Mouse (Mus musculus): ENCODE measurements around the gene Nat14. TPM values are rescaled to one million over a fixed set of nuclear protein-coding genes. Genes with fewer than 3 reads are reported as not detected.

Gene Nat14
- polyA plus RNA-seq, 1 experiment from 2014 or later: 27.9 TPM

GRCm38 (mm10) chr7:4899649-4900522 is 21.9 kb upstream of the Nat14 start:
- WGBS: 7% methylated on average over 19 of the region's 19 CpGs
- no peaks in the 10 kb centered on the region for H3K36me3 ChIP-seq (ENCODE audit: control insufficient read depth, insufficient read depth, low read length)
- peak; percentile 67; the same call in 1 of the 2 replicates for ATAC-seq (ENCODE audit: low read depth)
- H3K27ac ChIP-seq (ENCODE audit: low read depth, low read length): no peak overlapping the region
- H3K9me3 ChIP-seq (ENCODE audit: control insufficient read depth, low read length): no peaks in the 10 kb centered on the region
- H3K4me1 ChIP-seq (ENCODE audit: control insufficient read depth, insufficient read depth, low read length): no peaks in the 10 kb centered on the region
- no peaks in the 10 kb centered on the region for H3K27me3 ChIP-seq (ENCODE audit: control insufficient read depth, insufficient read depth, low read length)
- peak overlapping the region; percentile 23 for H3K4me3 ChIP-seq (ENCODE audit: low read depth, low read length)
- peak overlapping the region; percentile 35; the same call in 1 of the 2 replicates for H3K9ac ChIP-seq (replicated peaks; ENCODE audit: low read depth, low read length)
- peak overlapping the region; percentile 50 for H3K4me2 ChIP-seq (ENCODE audit: low read depth, low read length)

GRCm38 (mm10) chr7:4900523-4900851 is 21.3 kb upstream of the Nat14 start:
- no peaks in the 10 kb centered on the region for H3K4me1 ChIP-seq (ENCODE audit: control insufficient read depth, insufficient read depth, low read length)
- whole genome bisulfite sequencing: 42% methylated on average over 11 of the region's 11 CpGs
- no peak overlapping the region for H3K4me3 ChIP-seq (ENCODE audit: low read depth, low read length)
- H3K36me3 ChIP-seq (ENCODE audit: control insufficient read depth, insufficient read depth, low read length): no peaks in the 10 kb centered on the region
- H3K9me3 ChIP-seq (ENCODE audit: control insufficient read depth, low read length): no peaks in the 10 kb centered on the region
- H3K9ac ChIP-seq (replicated peaks; ENCODE audit: low read depth, low read length): no peak overlapping the region
- peak overlapping the region; percentile 50; the same call in 1 of the 2 replicates for H3K4me2 ChIP-seq (ENCODE audit: low read depth, low read length)
- no peaks in the 10 kb centered on the region for H3K27me3 ChIP-seq (ENCODE audit: control insufficient read depth, insufficient read depth, low read length)
- ATAC-seq (ENCODE audit: low read depth): peak; percentile 9; the same call in 1 of the 2 replicates
- H3K27ac ChIP-seq (ENCODE audit: low read depth, low read length): no peak overlapping the region

DNA sequence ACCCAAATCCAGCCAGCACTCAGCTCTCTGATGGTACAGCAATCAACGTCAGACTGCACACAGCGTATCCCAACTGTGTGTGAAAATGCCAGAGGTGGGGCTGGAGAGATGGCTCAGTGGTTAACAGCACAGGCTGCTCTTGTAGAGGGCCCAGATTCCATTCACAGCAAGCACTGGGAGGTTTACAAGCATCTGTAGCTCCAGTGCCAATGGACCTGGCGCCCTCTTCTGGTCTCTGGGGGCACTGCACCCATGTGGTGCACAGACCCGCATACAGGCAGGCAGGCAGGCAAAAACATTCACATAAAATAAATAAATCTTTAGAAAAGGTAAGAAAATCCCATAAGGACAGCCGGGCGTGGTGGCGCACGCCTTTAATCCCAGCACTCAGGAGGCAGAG is 20.7 kb upstream of the Nat14 start:
- 51% methylated on average over 8 of the region's 8 CpGs for WGBS
- H3K4me3 ChIP-seq (ENCODE audit: low read depth, low read length): no peak overlapping the region
- H3K27ac ChIP-seq (ENCODE audit: low read depth, low read length): no peak overlapping the region
- no peaks in the 10 kb centered on the region for H3K9me3 ChIP-seq (ENCODE audit: control insufficient read depth, low read length)
- H3K36me3 ChIP-seq (ENCODE audit: control insufficient read depth, insufficient read depth, low read length): no peaks in the 10 kb centered on the region
- H3K9ac ChIP-seq (replicated peaks; ENCODE audit: low read depth, low read length): no peak overlapping the region
- no peaks in the 10 kb centered on the region for H3K4me1 ChIP-seq (ENCODE audit: control insufficient read depth, insufficient read depth, low read length)
- no peak for ATAC-seq (ENCODE audit: low read depth)
- H3K4me2 ChIP-seq (ENCODE audit: low read depth, low read length): no peak overlapping the region
- H3K27me3 ChIP-seq (ENCODE audit: control insufficient read depth, insufficient read depth, low read length): no peaks in the 10 kb centered on the region

DNA sequence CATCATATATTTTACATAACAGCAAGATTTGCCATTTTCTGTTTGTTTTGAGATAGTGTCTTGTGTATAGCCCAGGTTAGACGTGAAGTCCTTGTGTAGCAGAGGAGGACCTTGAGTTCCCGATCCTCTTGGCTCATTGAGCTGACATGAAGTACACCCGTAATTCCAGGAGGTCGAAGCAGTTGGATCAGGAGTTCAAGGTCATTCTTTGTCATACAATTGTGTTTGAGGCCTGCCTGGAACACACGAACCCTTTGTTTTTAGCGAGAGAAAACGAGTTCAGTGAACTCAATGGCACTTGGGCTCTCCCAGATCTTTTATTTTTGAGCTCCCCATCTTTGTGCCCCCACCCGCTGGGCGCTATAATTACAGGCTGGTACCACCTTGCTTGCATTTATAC is 19.4 kb upstream of the Nat14 start:
- H3K36me3 ChIP-seq (ENCODE audit: control insufficient read depth, insufficient read depth, low read length): no peaks in the 10 kb centered on the region
- no peak overlapping the region for H3K27ac ChIP-seq (ENCODE audit: low read depth, low read length)
- WGBS: 80% methylated on average over 9 of the region's 9 CpGs
- no peaks in the 10 kb centered on the region for H3K9me3 ChIP-seq (ENCODE audit: control insufficient read depth, low read length)
- H3K4me3 ChIP-seq (ENCODE audit: low read depth, low read length): no peak overlapping the region
- H3K4me2 ChIP-seq (ENCODE audit: low read depth, low read length): no peak overlapping the region
- ATAC-seq (ENCODE audit: low read depth): no peak
- no peaks in the 10 kb centered on the region for H3K27me3 ChIP-seq (ENCODE audit: control insufficient read depth, insufficient read depth, low read length)
- no peak overlapping the region for H3K9ac ChIP-seq (replicated peaks; ENCODE audit: low read depth, low read length)
- no peaks in the 10 kb centered on the region for H3K4me1 ChIP-seq (ENCODE audit: control insufficient read depth, insufficient read depth, low read length)

DNA sequence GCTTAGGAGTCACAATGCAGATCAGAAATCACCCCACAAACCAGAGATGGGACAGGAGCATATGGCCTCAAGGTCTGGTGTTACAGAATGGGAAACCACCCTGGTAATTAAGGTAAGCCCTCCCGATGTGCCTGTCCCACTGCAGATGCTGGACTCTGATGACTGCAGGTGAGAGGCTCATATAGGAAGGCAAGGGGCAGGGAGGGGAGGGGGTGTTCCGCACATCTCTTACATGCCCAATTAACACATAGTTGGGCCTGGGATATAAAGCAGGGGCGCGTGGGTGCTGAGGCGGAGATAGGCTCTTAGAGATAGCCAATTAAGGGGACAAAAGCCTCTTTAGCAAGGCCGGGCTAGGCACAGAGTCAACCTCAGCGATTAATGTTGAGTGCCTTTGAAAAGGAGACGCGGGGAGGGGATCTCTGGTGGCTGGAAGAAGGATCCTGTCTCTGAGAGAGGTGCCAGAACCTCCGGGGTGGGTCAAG is 15.3 kb upstream of the Nat14 start, which contains the start of gene Gm36210:
TSS of gene Gm36210 (minus strand) at position 51 of the 485 bp plus-strand sequence.
- 27% methylated on average over 9 of the region's 10 CpGs for WGBS
- Histone ChIP-seq H3K4me1 (ENCODE audit: control insufficient read depth, insufficient read depth, low read length) (no peaks in the 10 kb centered on the region), H3K4me3 (ENCODE audit: low read depth, low read length) (no peak within 1 kb of the TSS), H3K27me3 (ENCODE audit: control insufficient read depth, insufficient read depth, low read length) (no peaks in the 10 kb centered on the region), H3K9ac (replicated peaks; ENCODE audit: low read depth, low read length) (no peak within 1 kb of the TSS), H3K27ac (ENCODE audit: low read depth, low read length) (no peak within 1 kb of the TSS), H3K9me3 (ENCODE audit: control insufficient read depth, low read length) (no peaks in the 10 kb centered on the region), H3K36me3 (ENCODE audit: control insufficient read depth, insufficient read depth, low read length) (no peaks in the 10 kb centered on the region), H3K4me2 (ENCODE audit: low read depth, low read length) (no peak within 1 kb of the TSS)
- no peak for ATAC-seq (ENCODE audit: low read depth)

DNA sequence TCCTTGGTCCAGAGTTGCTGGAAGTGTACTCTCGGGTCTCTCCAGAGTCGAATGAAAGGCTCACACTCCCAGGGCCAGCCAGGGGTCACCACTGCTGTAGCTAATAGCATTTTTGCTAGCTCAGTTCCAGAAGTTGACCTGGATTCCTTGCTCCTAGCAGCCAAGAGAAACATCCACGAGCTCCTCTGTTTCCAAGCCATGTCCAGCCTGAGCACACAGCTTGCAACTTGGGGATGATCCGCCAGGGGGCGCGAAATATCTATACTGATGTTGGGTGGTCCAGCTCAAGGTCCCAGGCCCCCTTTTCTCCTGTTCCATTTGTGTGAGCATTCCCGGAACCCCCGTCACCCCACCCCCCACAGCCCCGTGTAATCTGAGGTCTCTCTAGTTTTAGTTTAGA is 10.3 kb upstream of the Nat14 start:
- no peak overlapping the region for H3K27ac ChIP-seq (ENCODE audit: low read depth, low read length)
- no peaks in the 10 kb centered on the region for H3K9me3 ChIP-seq (ENCODE audit: control insufficient read depth, low read length)
- H3K4me3 ChIP-seq (ENCODE audit: low read depth, low read length): no peak overlapping the region
- peaks cover 6% of the 10 kb centered on the region for H3K4me1 ChIP-seq (ENCODE audit: control insufficient read depth, insufficient read depth, low read length)
- H3K36me3 ChIP-seq (ENCODE audit: control insufficient read depth, insufficient read depth, low read length): no peaks in the 10 kb centered on the region
- H3K4me2 ChIP-seq (ENCODE audit: low read depth, low read length): no peak overlapping the region
- 47% methylated on average over 9 of the region's 9 CpGs for WGBS
- H3K27me3 ChIP-seq (ENCODE audit: control insufficient read depth, insufficient read depth, low read length): no peaks in the 10 kb centered on the region
- no peak overlapping the region for H3K9ac ChIP-seq (replicated peaks; ENCODE audit: low read depth, low read length)
- no peak for ATAC-seq (ENCODE audit: low read depth)

DNA sequence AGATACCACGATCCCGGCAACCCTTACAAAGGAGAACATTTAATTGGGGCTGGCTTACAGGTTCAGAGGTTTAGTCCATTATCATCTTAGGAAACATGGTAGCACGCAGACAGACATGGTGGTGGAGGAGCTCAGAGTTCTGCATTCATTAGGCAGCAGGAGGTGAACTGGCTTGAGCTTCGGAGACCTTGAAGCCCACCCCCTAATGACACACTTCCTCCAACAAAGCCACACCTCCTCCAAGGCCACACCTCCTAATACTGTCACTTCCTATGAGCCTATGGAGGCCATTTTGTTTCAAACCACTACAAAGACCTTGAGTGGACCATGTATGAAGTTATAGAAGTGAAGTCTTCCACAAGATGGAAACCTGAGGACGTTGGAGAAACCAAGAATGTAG is 9.6 kb upstream of the Nat14 start:
- H3K4me3 ChIP-seq (ENCODE audit: low read depth, low read length): no peak overlapping the region
- H3K9ac ChIP-seq (replicated peaks; ENCODE audit: low read depth, low read length): no peak overlapping the region
- 64% methylated on average over 5 of the region's 5 CpGs for WGBS
- H3K36me3 ChIP-seq (ENCODE audit: control insufficient read depth, insufficient read depth, low read length): no peaks in the 10 kb centered on the region
- H3K27ac ChIP-seq (ENCODE audit: low read depth, low read length): no peak overlapping the region
- ATAC-seq (ENCODE audit: low read depth): no peak
- H3K4me2 ChIP-seq (ENCODE audit: low read depth, low read length): no peak overlapping the region
- peaks cover 12% of the 10 kb centered on the region for H3K4me1 ChIP-seq (ENCODE audit: control insufficient read depth, insufficient read depth, low read length)
- H3K9me3 ChIP-seq (ENCODE audit: control insufficient read depth, low read length): no peaks in the 10 kb centered on the region
- no peaks in the 10 kb centered on the region for H3K27me3 ChIP-seq (ENCODE audit: control insufficient read depth, insufficient read depth, low read length)

- H3K4me3 ChIP-seq (ENCODE audit: low read depth, low read length): peak within 1 kb of the TSS; percentile 69
- H3K9me3 ChIP-seq (ENCODE audit: control insufficient read depth, low read length): no peaks in the 10 kb centered on the region
- H3K27me3 ChIP-seq (ENCODE audit: control insufficient read depth, insufficient read depth, low read length): no peaks in the 10 kb centered on the region
- peaks cover 12% of the 10 kb centered on the region for H3K4me1 ChIP-seq (ENCODE audit: control insufficient read depth, insufficient read depth, low read length)
- under 1% methylated on average over 44 of the region's 56 CpGs for WGBS
- peaks cover 13% of the 10 kb centered on the region for H3K36me3 ChIP-seq (ENCODE audit: control insufficient read depth, insufficient read depth, low read length)
- H3K27ac ChIP-seq (ENCODE audit: low read depth, low read length): peak within 1 kb of the TSS; percentile 99
- peak within 1 kb of the TSS; percentile 86 for H3K4me2 ChIP-seq (ENCODE audit: low read depth, low read length)
- ATAC-seq (ENCODE audit: low read depth): peak; percentile 88
- H3K9ac ChIP-seq (replicated peaks; ENCODE audit: low read depth, low read length): peak within 1 kb of the TSS; percentile 87
Observed at GRCm38 (mm10) chr7:4915007-4915665, 6.7 kb upstream of the Nat14 start, which contains the start of gene Zfp628. Gene Zfp628 (plus strand): TSS chr7:4915217.

Measured in neural tube, embryonic 14.5 days (tissue).